Mouse (Mus musculus) liver, embryonic 11.5 days (tissue): ENCODE data around the gene Mms22l. TPM values are rescaled to one million over a fixed set of nuclear protein-coding genes. Genes with fewer than 3 reads are reported as not detected.
A peak's percentile ranks its signal among the peaks of the same experiment; 100 is the strongest.

Source experiments
- ATAC-seq: fragments of 200-750 bp; cut with Nextera tagmentation; replicated peaks from 2 replicates; pipeline ENCODE4 v1.8.0; 2017; ENCODE audit warnings: moderate number of reproducible peaks, mild to moderate bottlenecking, moderate TSS enrichment, moderate library complexity; ENCODE audit not compliant: low FRiP score
- DNase-seq: peaks from one replicate; pipeline ENCODE4 v3.0.0-alpha.2; 2017; ENCODE audit warnings: low spot score
- H3K27ac ChIP-seq: fragments of 300-500 bp; sonication (generic); 2 replicates; pipeline ENCODE4 v1.5.1; 2014; ENCODE audit warnings: mild to moderate bottlenecking, low read depth, low read length, control low read depth
- H3K27me3 ChIP-seq: fragments of 300-500 bp; sonication (generic); replicated peaks from 2 replicates; pipeline ENCODE4 v1.6.1; 2014; ENCODE audit warnings: low read length, mixed read lengths; ENCODE audit not compliant: control insufficient read depth, insufficient read depth
- H3K36me3 ChIP-seq: fragments of 300-500 bp; sonication (generic); 2 replicates; pipeline ENCODE4 v1.6.1; 2014; ENCODE audit warnings: mild to moderate bottlenecking, low read length, moderate library complexity, mixed read lengths; ENCODE audit not compliant: control insufficient read depth, insufficient read depth
- H3K4me1 ChIP-seq: fragments of 300-500 bp; sonication (generic); replicated peaks from 2 replicates; pipeline ENCODE4 v1.6.1; 2014; ENCODE audit warnings: low read length, mixed read lengths; ENCODE audit not compliant: control insufficient read depth, insufficient read depth
- H3K4me2 ChIP-seq: fragments of 300-500 bp; sonication (generic); 2 replicates; pipeline ENCODE4 v1.6.1; 2014; ENCODE audit warnings: mild to moderate bottlenecking, control low read depth, moderate library complexity
- H3K4me3 ChIP-seq: fragments of 300-500 bp; sonication (generic); 2 replicates; pipeline ENCODE4 v1.5.1; 2014; ENCODE audit warnings: low read depth, low read length, control low read depth
- H3K9ac ChIP-seq: fragments of 300-500 bp; sonication (generic); 2 replicates; pipeline ENCODE4 v1.6.1; 2014; ENCODE audit warnings: low read depth, low read length, control low read depth
- H3K9me3 ChIP-seq: fragments of 300-500 bp; sonication (generic); 2 replicates; pipeline ENCODE4 v1.6.1; 2016; ENCODE audit warnings: low read length, inconsistent platforms, mixed read lengths; ENCODE audit not compliant: control insufficient read depth
- WGBS: fragments of 180-500 bp; shearing (Covaris S2); extraction: QIAGEN DNeasy Blood & Tissue Kit; methylation state at CpG from one replicate; pipeline ENCODE4 v1.1.7; 2014; 5-methylcytosine and 5-hydroxymethylcytosine counted together
- polyA plus RNA-seq: library from polyadenylated mRNA; unstranded; fragments of >200 nt; fragmentation: Nextera tagmentation; extraction: Ambion mirVana; gene quantifications from 2 replicates; pipeline ENCODE4 v1.2.1, GENCODE M21; 2014

Gene Mms22l
- polyA plus RNA-seq, 1 experiment from 2014 or later = 47.2 TPM

DNA sequence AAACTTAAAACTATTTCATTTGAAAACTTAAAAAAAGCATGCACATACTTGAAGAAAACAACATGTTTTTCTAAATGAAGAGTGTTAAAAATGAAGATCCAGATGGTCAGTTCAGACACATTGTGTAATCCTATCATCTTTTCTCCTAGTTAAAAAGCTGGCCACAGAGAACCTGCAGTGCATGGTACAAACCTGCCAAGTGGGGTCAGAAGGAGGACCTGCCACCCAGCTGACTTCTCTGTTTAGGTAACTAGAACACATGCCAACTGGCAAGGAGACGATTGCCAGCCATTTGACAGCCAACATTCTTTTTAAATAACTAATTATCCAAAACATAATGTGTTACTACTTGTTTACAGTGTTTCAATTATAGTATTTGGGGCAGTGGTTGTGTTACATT lies 102.4 kb downstream of the Mms22l start:
- H3K27me3 ChIP-seq = no peaks in the 10 kb centered on the region
- ATAC-seq (no peak), DNase-seq (no peak)
- H3K27ac ChIP-seq = no peak overlapping the region
- peaks cover 10% of the 10 kb centered on the region for H3K36me3 ChIP-seq
- H3K4me3 ChIP-seq = no peak overlapping the region
- H3K4me2 ChIP-seq = no peak overlapping the region
- H3K4me1 ChIP-seq = peaks cover 3% of the 10 kb centered on the region; the same call in 1 of the 2 replicates
- H3K9ac ChIP-seq = no peak overlapping the region
- 90% methylated on average over 1 of the region's 1 CpGs for WGBS
- H3K9me3 ChIP-seq = no peaks in the 10 kb centered on the region

DNA sequence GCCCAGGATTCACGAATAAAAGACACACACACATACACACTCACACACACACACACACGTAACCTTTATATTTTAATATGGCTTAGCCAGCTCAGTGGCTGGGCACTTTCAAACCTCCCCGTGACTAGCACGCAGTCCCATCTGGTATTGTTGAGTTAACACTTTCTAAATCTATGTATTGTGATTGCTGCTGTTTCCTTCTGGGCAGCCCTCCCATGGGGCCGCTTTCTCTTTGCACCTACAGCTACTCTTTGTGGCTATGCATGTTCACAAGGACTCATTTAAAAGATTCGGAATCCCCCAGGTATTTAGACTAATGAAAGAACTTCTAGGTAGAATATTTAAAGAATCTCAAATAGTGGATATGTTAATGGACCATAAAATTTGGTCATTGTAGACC lies 105.5 kb downstream of the Mms22l start:
- Histone ChIP-seq H3K4me2 (no peak overlapping the region), H3K36me3 (peaks cover 15% of the 10 kb centered on the region), H3K4me1 (peaks cover 3% of the 10 kb centered on the region; the same call in 1 of the 2 replicates), H3K4me3 (no peak overlapping the region), H3K9ac (no peak overlapping the region), H3K27me3 (no peaks in the 10 kb centered on the region), H3K27ac (no peak overlapping the region), H3K9me3 (no peaks in the 10 kb centered on the region)
- WGBS = 91% methylated on average over 6 of the region's 6 CpGs
- DNase-seq (no peak), ATAC-seq (no peak)

DNA sequence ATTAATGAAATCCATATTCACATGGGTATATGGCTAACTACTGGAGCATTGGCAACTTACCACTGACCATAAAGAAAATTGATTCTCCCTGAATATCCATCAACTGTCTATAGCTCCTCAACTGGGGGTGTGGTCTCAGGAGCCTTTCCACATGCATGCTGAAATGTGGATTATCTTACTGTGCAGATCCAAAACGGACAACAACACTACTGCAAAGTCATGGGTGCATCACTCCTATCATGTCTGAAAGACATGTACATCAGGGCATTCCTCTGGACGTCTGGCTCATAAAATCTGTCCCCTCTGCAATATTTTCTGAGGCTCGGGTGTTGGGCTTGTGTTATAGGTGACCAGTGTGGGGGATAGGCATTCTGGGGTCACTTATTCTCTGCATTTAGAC lies 112.8 kb downstream of the Mms22l start:
- Histone ChIP-seq H3K36me3 (peaks cover 5% of the 10 kb centered on the region; the same call in 1 of the 2 replicates), H3K27me3 (no peaks in the 10 kb centered on the region), H3K9ac (no peak overlapping the region), H3K9me3 (no peaks in the 10 kb centered on the region), H3K4me3 (no peak overlapping the region), H3K4me2 (no peak overlapping the region), H3K27ac (no peak overlapping the region), H3K4me1 (no peaks in the 10 kb centered on the region)
- DNase-seq = no peak
- ATAC-seq = peak; percentile 68
- WGBS = 72% methylated on average over 3 of the region's 3 CpGs

DNA sequence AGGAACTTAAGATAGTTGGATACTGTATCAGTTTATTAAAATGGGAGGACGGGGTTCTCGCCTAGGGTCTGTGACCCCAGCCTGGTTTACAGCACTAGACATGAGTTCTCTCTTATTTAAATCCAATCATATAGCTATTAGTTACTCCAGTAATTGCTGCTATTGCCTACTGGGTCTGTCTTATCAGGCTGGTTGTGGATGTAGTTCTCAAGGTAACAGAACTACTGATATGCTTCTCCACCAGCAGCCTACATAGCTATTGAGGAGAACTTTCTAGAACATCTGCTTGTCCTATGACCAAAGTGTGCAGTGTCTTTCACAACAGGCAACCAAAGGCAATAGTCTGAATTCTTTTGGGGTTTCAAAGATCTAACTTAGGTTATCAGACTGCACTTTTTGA lies 113.3 kb downstream of the Mms22l start:
- H3K9ac ChIP-seq = no peak overlapping the region
- no peak overlapping the region for H3K27ac ChIP-seq
- no peaks in the 10 kb centered on the region for H3K27me3 ChIP-seq
- peaks cover 5% of the 10 kb centered on the region; the same call in 1 of the 2 replicates for H3K36me3 ChIP-seq
- WGBS = 90% methylated on average over 2 of the region's 2 CpGs
- no peaks in the 10 kb centered on the region for H3K9me3 ChIP-seq
- H3K4me3 ChIP-seq = no peak overlapping the region
- H3K4me2 ChIP-seq = no peak overlapping the region
- no peaks in the 10 kb centered on the region for H3K4me1 ChIP-seq
- no peak for DNase-seq
- ATAC-seq = no peak

DNA sequence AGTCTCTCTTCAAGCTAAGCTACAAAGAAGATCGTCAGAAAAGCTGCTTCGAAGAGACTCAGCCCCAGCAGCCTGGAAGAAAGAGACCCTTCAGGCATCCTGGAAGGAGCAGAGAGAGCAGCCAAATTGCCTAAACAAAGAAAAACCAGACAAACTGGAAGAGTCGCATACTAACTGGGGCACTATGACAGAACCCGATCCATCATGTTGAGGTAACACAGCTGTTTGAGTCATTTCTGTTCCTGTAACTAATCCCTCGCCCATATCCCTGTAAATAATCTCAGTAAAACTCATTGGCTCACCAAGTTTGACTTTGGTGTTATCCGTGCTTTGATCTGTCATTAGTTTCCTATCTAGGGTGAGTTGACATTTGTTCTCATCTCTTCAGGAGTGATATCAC lies 123.8 kb downstream of the Mms22l start:
- Histone ChIP-seq H3K4me2 (no peak overlapping the region), H3K9ac (no peak overlapping the region), H3K4me1 (no peaks in the 10 kb centered on the region), H3K36me3 (no peaks in the 10 kb centered on the region), H3K27ac (no peak overlapping the region), H3K27me3 (no peaks in the 10 kb centered on the region), H3K9me3 (no peaks in the 10 kb centered on the region), H3K4me3 (no peak overlapping the region)
- no peak for DNase-seq
- 69% methylated on average over 6 of the region's 6 CpGs for WGBS
- no peak for ATAC-seq

DNA sequence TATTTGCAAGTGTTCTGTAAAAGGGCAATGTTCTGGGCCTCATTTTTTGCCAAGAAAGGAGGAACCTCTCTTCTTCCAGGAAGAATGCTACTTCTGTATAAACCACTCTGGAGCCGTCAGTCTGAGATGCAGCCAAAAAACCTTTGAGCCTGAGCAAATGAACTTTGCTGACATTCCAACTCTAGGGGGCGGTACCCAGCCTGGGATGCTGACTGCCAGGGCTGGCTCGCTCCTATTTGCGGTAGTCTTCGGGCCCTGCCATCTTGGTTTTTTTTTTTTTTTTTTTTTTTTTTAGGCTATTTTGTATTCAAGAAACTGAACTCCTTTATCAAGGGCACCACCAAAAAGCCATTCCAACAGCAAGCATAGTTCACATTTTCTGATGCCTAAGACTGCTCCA lies 124.2 kb downstream of the Mms22l start:
- 74% methylated on average over 5 of the region's 5 CpGs for WGBS

DNA sequence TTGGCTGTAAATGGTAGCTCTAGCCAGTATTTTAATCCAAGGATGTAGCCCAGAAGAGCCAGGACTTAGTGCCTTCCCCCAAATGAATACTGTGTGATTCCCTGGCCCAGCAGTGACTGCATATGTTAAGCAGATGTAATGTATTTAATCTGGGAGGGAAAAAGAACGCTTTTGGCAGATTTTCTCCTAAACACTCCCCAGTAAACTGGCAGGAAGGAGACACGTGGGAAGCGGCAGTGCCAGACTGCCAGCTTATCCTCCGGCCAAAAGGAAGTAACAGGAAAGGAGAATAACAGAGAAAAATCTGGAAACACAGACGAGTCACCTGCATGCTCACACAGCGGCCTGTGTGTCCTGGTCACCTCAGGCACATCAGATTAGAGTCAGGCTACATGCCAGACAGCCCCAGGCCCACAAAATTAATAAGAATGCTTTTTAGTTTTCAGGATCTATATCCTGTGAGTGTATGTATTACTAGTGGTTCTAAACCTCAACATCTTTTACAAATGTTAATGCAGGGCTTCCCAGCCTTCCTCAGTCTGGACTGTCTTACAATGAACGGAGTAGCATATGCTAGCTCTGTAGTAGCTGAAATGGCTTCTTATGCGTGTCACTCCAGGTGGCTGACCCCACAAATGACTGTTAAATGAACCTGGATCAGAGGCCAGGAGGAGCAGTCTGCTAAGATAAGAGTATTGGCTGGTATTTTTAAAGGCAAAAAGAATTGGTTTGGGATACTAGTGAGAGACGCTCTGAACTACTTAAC lies 125.4 kb downstream of the Mms22l start:
- Histone ChIP-seq H3K4me1 (no peaks in the 10 kb centered on the region), H3K36me3 (no peaks in the 10 kb centered on the region), H3K4me2 (no peak overlapping the region), H3K9me3 (no peaks in the 10 kb centered on the region), H3K27ac (no peak overlapping the region), H3K9ac (no peak overlapping the region), H3K4me3 (no peak overlapping the region), H3K27me3 (no peaks in the 10 kb centered on the region)
- DNase-seq = no peak
- no peak for ATAC-seq
- WGBS = 72% methylated on average over 9 of the region's 9 CpGs

More for the DNA sequence above, 124.2 kb downstream of the Mms22l start:
- ATAC-seq (no peak), DNase-seq (no peak)
- no peak overlapping the region for H3K4me2 ChIP-seq
- no peaks in the 10 kb centered on the region for H3K36me3 ChIP-seq
- H3K9ac ChIP-seq = no peak overlapping the region
- no peak overlapping the region for H3K4me3 ChIP-seq
- no peaks in the 10 kb centered on the region for H3K27me3 ChIP-seq
- H3K9me3 ChIP-seq = no peaks in the 10 kb centered on the region
- no peaks in the 10 kb centered on the region for H3K4me1 ChIP-seq
- H3K27ac ChIP-seq = no peak overlapping the region

DNA sequence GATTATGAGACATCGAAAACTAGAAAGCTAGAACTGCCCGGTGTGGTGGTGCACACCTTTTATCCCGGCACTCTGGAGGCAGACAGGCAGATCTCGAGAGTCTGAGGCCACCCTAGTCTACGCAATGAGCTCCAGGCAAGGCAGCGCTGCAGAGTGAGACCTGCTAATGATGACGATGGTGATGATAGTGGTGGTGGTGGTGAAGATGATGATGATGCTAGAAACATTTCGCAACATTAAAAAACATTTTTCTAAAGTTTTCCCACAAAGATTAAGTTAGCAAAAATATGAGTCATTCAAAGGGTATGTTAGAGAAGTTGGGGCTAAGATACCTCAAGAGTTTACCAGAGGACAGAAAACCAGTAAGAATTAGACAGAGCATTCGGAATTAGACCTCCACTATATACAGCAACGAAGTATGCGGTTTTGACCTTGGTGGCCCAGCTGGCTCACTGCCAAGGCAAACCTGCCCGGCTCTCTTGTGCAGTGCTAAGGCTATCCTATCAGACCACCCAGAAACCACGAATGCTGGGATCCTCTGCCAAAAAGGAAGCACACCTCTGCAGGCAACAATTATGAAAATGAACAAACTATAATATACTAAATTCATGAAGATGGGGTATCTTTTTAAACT lies 129.8 kb downstream of the Mms22l start:
- H3K27ac ChIP-seq = no peak overlapping the region
- H3K9me3 ChIP-seq = no peaks in the 10 kb centered on the region
- H3K4me2 ChIP-seq = no peak overlapping the region
- no peak overlapping the region for H3K9ac ChIP-seq
- no peaks in the 10 kb centered on the region for H3K27me3 ChIP-seq
- H3K4me1 ChIP-seq = no peaks in the 10 kb centered on the region
- DNase-seq (no peak), ATAC-seq (no peak)
- 73% methylated on average over 13 of the region's 13 CpGs for WGBS
- no peak overlapping the region for H3K4me3 ChIP-seq
- no peaks in the 10 kb centered on the region for H3K36me3 ChIP-seq

DNA sequence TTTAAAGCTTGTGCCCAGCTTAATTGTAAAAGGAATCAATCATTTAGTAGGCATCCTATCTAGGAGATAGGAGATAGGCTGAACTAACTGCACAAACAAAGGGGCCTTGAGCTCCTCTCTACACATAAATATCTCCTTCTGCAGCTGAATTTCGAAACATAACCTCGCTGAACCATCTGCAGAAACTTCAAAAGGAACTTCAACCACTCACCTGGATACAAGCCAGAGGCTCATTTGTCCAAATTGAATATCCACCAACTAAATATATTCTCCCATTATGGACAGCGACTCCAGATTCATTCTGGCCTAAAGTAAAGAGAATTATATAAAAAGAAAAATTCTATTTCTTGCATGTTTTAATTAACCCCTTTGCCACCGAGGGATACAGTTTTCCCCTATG lies 130.4 kb downstream of the Mms22l start:
- Histone ChIP-seq H3K4me1 (no peaks in the 10 kb centered on the region), H3K9me3 (no peaks in the 10 kb centered on the region), H3K27me3 (no peaks in the 10 kb centered on the region), H3K4me2 (no peak overlapping the region), H3K27ac (no peak overlapping the region), H3K36me3 (no peaks in the 10 kb centered on the region), H3K9ac (no peak overlapping the region), H3K4me3 (no peak overlapping the region)
- DNase-seq = no peak
- ATAC-seq = no peak
- 70% methylated on average over 4 of the region's 4 CpGs for WGBS
